Mouse (Mus musculus): Measurements from ENCODE around the gene Ccr8. TPM values are rescaled to one million over a fixed set of nuclear protein-coding genes. Genes with fewer than 3 reads are reported as not detected.
"Not testable (repeated sequence)": the region's sequence is repeated elsewhere in the genome, so short reads cannot be mapped to it uniquely, and the experiment has no call there.

The Ccr8 gene
- polyA plus RNA-seq, 1 experiment from 2014 or later, result not detected

DNA sequence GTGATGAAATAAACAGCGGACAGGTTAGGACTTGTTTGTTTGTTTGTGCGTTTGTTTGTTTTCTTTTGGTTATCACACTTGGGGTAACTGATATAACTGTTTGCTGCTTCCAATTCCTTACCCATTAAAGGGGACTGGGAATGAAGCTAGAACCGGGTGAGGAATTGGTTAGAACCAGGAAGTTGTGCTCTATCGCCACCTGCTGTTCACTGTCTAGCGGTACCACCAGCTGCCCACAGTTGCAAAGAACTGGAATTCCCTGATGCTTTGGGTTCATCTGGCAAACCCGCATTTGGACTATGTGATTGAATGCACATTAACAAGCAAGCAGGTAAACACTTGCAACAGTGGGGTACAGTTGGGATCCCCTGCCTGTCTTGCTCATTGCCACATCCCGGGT lies 6.8 kb downstream of the Ccr8 start:
- H3K4me3 ChIP-seq, result no peak overlapping the region
- 22% methylated on average over 7 of the region's 7 CpGs for WGBS
- H3K9me3 ChIP-seq, result peaks cover 15% of the 10 kb centered on the region
- no peak overlapping the region for H3K27ac ChIP-seq
- no peaks in the 10 kb centered on the region for H3K4me1 ChIP-seq
- peak; percentile 51 for DNase-seq (ENCODE audit: extremely low spot score, low spot score)
- H3K27me3 ChIP-seq (ENCODE audit: poor library complexity, severe bottlenecking), result no peaks in the 10 kb centered on the region
- no peaks in the 10 kb centered on the region for H3K36me3 ChIP-seq (replicated peaks)

GRCm38 (mm10) chr9:120099304-120099703 lies 7.4 kb downstream of the Ccr8 start:
- H3K36me3 ChIP-seq (replicated peaks), result no peaks in the 10 kb centered on the region
- H3K27ac ChIP-seq, result no peak overlapping the region
- 92% methylated on average over 8 of the region's 8 CpGs for WGBS
- DNase-seq (ENCODE audit: extremely low spot score, low spot score), result no peak
- H3K27me3 ChIP-seq (ENCODE audit: poor library complexity, severe bottlenecking), result no peaks in the 10 kb centered on the region
- peaks cover 21% of the 10 kb centered on the region for H3K9me3 ChIP-seq
- no peak overlapping the region for H3K4me3 ChIP-seq
- no peaks in the 10 kb centered on the region for H3K4me1 ChIP-seq

DNA sequence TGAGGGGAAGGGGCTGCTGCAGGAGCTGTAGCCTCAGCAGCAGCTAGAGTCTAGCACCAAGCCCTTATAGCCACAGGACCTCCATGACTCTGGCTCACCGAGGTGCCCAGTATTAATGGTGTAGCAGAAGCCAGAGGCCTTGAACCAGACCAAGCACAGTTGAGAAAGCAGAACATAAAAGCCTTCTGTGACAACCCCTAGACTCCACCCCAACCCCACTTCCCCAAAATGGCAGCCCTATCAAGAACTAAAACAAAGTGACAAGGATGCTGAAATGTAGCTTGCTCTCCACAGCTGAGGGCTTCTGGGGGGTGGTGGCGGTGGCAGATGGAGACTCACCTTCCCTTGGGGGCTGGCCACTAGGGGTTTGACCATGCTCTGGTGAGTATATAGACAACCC lies 9.3 kb downstream of the Ccr8 start:
- H3K4me1 ChIP-seq, result no peaks in the 10 kb centered on the region
- H3K27me3 ChIP-seq (ENCODE audit: poor library complexity, severe bottlenecking), result no peaks in the 10 kb centered on the region
- no peaks in the 10 kb centered on the region for H3K36me3 ChIP-seq (replicated peaks)
- no peak overlapping the region for H3K27ac ChIP-seq
- peaks cover 23% of the 10 kb centered on the region for H3K9me3 ChIP-seq
- no peak overlapping the region for H3K4me3 ChIP-seq
- no peak for DNase-seq (ENCODE audit: extremely low spot score, low spot score)
- 98% methylated on average over 2 of the region's 2 CpGs for WGBS

GRCm38 (mm10) chr9:120108953-120109352 lies 17.0 kb downstream of the Ccr8 start:
- H3K4me3 ChIP-seq; DNase-seq (ENCODE audit: extremely low spot score, low spot score); H3K9me3 ChIP-seq; H3K27ac ChIP-seq; H3K4me1 ChIP-seq; H3K27me3 ChIP-seq (ENCODE audit: poor library complexity, severe bottlenecking); H3K36me3 ChIP-seq (replicated peaks): not testable (repeated sequence)
- WGBS, result 95% methylated on average over 12 of the region's 12 CpGs

- 1% methylated on average over 62 of the region's 62 CpGs for WGBS
- Histone ChIP-seq H3K9me3 (no peaks in the 10 kb centered on the region), H3K36me3 (replicated peaks) (no peaks in the 10 kb centered on the region), H3K27ac (peak within 1 kb of the TSS; percentile 93), H3K4me3 (peak within 1 kb of the TSS; percentile 86), H3K27me3 (ENCODE audit: poor library complexity, severe bottlenecking) (no peaks in the 10 kb centered on the region), H3K4me1 (peaks cover 14% of the 10 kb centered on the region)
- DNase-seq (ENCODE audit: extremely low spot score, low spot score), result peak; percentile 94
These were observed 18.5 kb downstream of the Ccr8 start, which contains the start of gene Slc25a38 for GRCm38 (mm10) chr9:120110211-120111018. Gene Slc25a38 (plus strand): TSS chr9:120110374.

DNA sequence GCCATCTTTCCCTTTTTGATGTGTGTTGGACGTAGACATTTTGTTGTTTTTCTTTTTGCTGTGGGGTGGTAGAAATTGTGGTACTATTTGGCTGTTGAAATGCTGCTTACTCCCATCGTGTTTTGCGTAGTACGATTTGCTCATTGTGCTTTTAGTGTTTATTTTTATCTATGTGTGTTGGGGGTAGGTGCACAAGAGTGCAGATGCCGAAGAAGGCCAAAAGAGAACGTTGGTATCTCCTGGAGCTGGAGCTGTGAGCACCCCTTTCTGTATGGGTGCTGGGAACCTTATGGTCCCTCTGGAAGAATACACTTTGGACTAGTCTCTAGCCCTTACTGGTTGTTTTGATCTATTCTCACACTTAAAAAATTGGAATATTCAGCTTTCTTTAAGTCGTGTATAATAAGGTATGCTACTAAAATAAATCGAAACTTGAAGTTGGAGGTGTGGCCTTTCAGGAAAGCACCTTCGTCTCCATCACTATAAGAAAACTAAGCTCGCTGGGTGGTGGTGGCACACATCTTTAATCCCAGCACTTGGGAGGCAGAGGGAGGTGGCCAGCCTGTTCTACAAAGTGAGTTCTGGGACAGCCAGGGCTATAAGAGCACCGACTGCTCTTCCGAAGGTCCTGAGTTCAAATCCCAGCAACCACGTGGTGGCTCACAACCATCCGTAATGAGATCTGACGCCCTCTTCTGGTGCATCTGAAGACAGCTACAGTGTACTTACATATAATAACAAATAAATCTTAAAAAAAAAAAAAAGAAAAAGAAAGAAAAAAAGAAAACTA lies 19.4 kb downstream of the Ccr8 start:
- Histone ChIP-seq H3K27ac (peak overlapping the region; percentile 93), H3K4me3 (peak overlapping the region; percentile 86), H3K4me1 (peaks cover 14% of the 10 kb centered on the region), H3K9me3 (no peaks in the 10 kb centered on the region), H3K36me3 (replicated peaks) (no peaks in the 10 kb centered on the region), H3K27me3 (ENCODE audit: poor library complexity, severe bottlenecking) (no peaks in the 10 kb centered on the region)
- WGBS, result 78% methylated on average over 15 of the region's 15 CpGs
- DNase-seq (ENCODE audit: extremely low spot score, low spot score), result no peak

- Histone ChIP-seq H3K9me3 (no peaks in the 10 kb centered on the region), H3K27me3 (ENCODE audit: poor library complexity, severe bottlenecking) (no peaks in the 10 kb centered on the region), H3K4me1 (peaks cover 14% of the 10 kb centered on the region), H3K27ac (0 out of 2 replicates have a peak overlapping the region, but pooled peaks have one; percentile 22), H3K36me3 (replicated peaks) (peaks cover 10% of the 10 kb centered on the region), H3K4me3 (no peak overlapping the region)
- WGBS, result 90% methylated on average over 6 of the region's 6 CpGs
- DNase-seq (ENCODE audit: extremely low spot score, low spot score), result no peak
These were observed 20.6 kb downstream of the Ccr8 start for GRCm38 (mm10) chr9:120112472-120112871.

- Histone ChIP-seq H3K36me3 (replicated peaks) (peaks cover 20% of the 10 kb centered on the region), H3K27ac (no peak overlapping the region), H3K4me1 (peaks cover 14% of the 10 kb centered on the region), H3K4me3 (no peak overlapping the region), H3K9me3 (no peaks in the 10 kb centered on the region), H3K27me3 (ENCODE audit: poor library complexity, severe bottlenecking) (no peaks in the 10 kb centered on the region)
- DNase-seq (ENCODE audit: extremely low spot score, low spot score), result no peak
- WGBS, result 94% methylated on average over 7 of the region's 7 CpGs
These were observed 21.5 kb downstream of the Ccr8 start for GRCm38 (mm10) chr9:120113456-120113855.

DNA sequence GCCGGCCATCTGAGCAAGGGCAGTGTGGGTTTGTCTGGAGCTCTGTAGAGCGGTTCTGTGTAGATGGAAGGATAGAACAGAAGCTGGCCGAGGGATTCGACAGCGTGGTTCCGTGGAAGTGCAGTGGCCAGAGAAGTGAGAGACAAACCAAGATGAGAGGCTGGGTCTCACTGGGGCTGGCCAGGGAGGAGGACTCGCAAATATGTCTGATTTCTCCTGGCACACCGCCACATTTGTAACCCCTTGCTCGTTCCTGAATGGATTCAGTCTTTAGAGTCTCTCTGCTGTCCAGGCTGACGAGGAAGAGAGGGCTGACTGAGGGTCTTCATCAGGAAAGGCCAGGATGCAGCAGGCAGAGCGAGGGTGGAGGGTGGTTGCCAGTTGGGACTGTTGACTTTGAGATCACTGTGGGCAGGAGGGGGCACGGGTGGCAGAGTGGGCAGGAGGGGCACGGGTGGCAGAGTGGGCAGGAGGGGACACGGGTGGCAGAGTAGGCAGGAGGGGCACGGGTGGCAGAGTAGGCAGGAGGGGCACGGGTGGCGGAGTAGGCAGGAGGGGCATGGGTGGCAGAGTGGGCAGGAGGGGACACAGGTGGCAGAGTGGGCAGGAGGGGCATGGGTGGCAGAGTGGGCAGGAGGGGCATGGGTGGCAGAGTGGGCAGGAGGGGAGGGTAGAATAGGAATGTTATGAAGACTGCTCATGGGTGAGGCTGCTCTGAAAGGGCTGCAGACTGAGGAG lies 22.3 kb downstream of the Ccr8 start:
- DNase-seq (ENCODE audit: extremely low spot score, low spot score), result no peak
- Histone ChIP-seq H3K36me3 (replicated peaks) (peaks cover 27% of the 10 kb centered on the region), H3K27ac (peak overlapping the region; percentile 54; the same call in 1 of the 2 replicates), H3K27me3 (ENCODE audit: poor library complexity, severe bottlenecking) (no peaks in the 10 kb centered on the region), H3K4me1 (peaks cover 14% of the 10 kb centered on the region), H3K9me3 (no peaks in the 10 kb centered on the region), H3K4me3 (no peak overlapping the region)
- 93% methylated on average over 16 of the region's 17 CpGs for WGBS

GRCm38 (mm10) chr9:120114789-120115151 lies 22.9 kb downstream of the Ccr8 start:
- Histone ChIP-seq H3K9me3 (no peaks in the 10 kb centered on the region), H3K27me3 (ENCODE audit: poor library complexity, severe bottlenecking) (no peaks in the 10 kb centered on the region), H3K4me1 (peaks cover 14% of the 10 kb centered on the region), H3K4me3 (no peak overlapping the region), H3K27ac (peak overlapping the region; percentile 54; the same call in 1 of the 2 replicates), H3K36me3 (replicated peaks) (peaks cover 33% of the 10 kb centered on the region)
- 84% methylated on average over 2 of the region's 2 CpGs for WGBS
- no peak for DNase-seq (ENCODE audit: extremely low spot score, low spot score)

GRCm38 (mm10) chr9:120115580-120115979 lies 23.7 kb downstream of the Ccr8 start:
- Histone ChIP-seq H3K4me1 (peaks cover 13% of the 10 kb centered on the region), H3K27ac (peak overlapping the region; percentile 60), H3K4me3 (no peak overlapping the region), H3K27me3 (ENCODE audit: poor library complexity, severe bottlenecking) (no peaks in the 10 kb centered on the region), H3K36me3 (replicated peaks) (peaks cover 41% of the 10 kb centered on the region), H3K9me3 (no peaks in the 10 kb centered on the region)
- WGBS, result 82% methylated on average over 5 of the region's 5 CpGs
- no peak for DNase-seq (ENCODE audit: extremely low spot score, low spot score)

DNA sequence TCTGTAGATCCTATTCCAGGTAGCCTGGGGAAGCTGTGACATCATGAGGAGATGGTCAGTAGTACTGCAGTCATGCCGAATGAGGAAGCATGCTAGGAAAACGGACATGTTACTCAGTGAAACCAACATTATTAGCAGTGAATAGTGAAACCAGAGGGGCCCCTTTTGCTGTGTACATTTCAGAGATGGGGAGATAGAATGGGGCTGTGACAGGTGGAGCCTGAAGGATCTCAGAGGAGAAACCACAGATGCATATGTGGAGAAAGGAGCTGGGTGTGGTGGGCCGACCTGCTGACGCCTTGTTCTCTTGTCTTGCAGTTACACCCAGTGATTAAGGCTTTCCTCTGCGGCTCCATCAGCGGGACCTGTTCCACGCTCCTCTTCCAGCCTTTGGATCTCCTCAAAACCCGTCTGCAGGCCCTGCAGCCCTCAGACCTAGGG lies 24.3 kb downstream of the Ccr8 start:
- Histone ChIP-seq H3K9me3 (no peaks in the 10 kb centered on the region), H3K4me3 (no peak overlapping the region), H3K27ac (peak overlapping the region; percentile 60; the same call in 1 of the 2 replicates), H3K36me3 (replicated peaks) (peaks cover 47% of the 10 kb centered on the region), H3K4me1 (peaks cover 7% of the 10 kb centered on the region), H3K27me3 (ENCODE audit: poor library complexity, severe bottlenecking) (no peaks in the 10 kb centered on the region)
- WGBS, result 87% methylated on average over 8 of the region's 8 CpGs
- no peak for DNase-seq (ENCODE audit: extremely low spot score, low spot score)
